Mouse (Mus musculus): ENCODE measurements around the gene Taz. TPM values are rescaled to one million over a fixed set of nuclear protein-coding genes. Genes with fewer than 3 reads are reported as not detected.

Taz gene
- polyA plus RNA-seq, 1 experiment from 2014 or later: 25.4 TPM

DNA sequence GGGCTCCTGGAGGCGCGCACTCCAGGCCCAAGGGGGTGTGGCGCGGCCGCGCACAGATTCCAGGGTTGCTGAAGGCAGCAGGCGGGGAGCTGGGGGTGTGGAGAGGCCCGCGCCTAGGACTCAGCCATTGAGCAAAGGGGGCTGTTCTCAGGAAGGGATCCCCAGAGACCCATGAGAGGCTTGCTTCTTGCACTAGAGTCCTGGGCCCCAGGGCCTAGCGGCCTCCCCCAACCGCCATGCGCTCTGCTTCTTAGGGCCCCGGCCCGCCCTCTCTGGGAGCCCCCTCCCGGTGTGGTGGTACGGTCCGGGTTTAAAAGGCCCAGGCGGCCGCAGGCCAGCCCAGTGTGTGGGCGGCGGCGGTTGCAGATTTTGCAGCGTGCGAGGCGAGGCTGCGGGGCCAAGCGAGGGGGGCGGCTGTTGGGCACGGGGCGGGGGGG lies 47.0 kb downstream of the Taz start, which contains the start of gene Plxna3:
Gene Plxna3, plus strand, starts transcription at position 342 of the 437 bp plus-strand sequence.
- Histone ChIP-seq H3K4me3 (replicated peaks) (peak within 1 kb of the TSS; percentile 48), H3K36me3 (no peaks in the 10 kb centered on the region), H3K27me3 (no peaks in the 10 kb centered on the region), H3K4me1 (replicated peaks) (peaks cover 27% of the 10 kb centered on the region), H3K4me2 (peak within 1 kb of the TSS; percentile 61), H3K27ac (no peak within 1 kb of the TSS; the same call in 1 of the 2 replicates), H3K9me3 (replicated peaks) (no peaks in the 10 kb centered on the region), H3K9ac (peak within 1 kb of the TSS; percentile 52)
- 16% methylated on average over 29 of the region's 30 CpGs for WGBS (ENCODE audit: insufficient replicate concordance)
- peak; percentile 87 for ATAC-seq (ENCODE audit: low read depth)
- peak; percentile 54 for DNase-seq

DNA sequence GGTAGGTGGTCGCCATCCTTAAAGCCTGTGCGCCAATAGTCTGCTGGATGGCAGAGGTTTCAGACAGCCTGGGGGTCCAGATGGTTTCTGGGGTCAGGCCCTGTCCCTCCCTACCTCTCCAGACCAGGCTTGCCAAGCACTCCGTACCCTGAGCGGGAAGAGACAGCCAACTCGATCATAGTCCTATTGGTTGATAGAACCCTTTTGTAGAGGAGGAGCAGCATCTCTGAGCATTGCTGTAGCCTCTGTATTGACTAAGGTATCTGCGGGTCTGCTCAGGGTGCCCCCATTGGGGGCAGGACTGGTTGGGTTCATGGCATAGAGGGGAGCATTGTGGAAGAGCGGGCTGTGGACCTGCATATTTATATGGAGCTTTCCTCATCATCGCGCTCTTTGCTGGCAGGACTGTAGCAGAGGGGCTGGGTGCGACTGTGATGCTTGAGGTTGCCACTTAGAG lies 47.5 kb downstream of the Taz start:
- no peaks in the 10 kb centered on the region for H3K36me3 ChIP-seq
- H3K27me3 ChIP-seq: no peaks in the 10 kb centered on the region
- H3K4me2 ChIP-seq: peak overlapping the region; percentile 61
- no peak overlapping the region for H3K27ac ChIP-seq
- 24% methylated on average over 10 of the region's 10 CpGs for WGBS (ENCODE audit: insufficient replicate concordance)
- ATAC-seq (ENCODE audit: low read depth) (peak; percentile 9), DNase-seq (no peak)
- peak overlapping the region; percentile 33; the same call in 1 of the 2 replicates for H3K9ac ChIP-seq
- H3K4me3 ChIP-seq (replicated peaks): peak overlapping the region; percentile 48
- H3K4me1 ChIP-seq (replicated peaks): peaks cover 27% of the 10 kb centered on the region
- no peaks in the 10 kb centered on the region for H3K9me3 ChIP-seq (replicated peaks)

DNA sequence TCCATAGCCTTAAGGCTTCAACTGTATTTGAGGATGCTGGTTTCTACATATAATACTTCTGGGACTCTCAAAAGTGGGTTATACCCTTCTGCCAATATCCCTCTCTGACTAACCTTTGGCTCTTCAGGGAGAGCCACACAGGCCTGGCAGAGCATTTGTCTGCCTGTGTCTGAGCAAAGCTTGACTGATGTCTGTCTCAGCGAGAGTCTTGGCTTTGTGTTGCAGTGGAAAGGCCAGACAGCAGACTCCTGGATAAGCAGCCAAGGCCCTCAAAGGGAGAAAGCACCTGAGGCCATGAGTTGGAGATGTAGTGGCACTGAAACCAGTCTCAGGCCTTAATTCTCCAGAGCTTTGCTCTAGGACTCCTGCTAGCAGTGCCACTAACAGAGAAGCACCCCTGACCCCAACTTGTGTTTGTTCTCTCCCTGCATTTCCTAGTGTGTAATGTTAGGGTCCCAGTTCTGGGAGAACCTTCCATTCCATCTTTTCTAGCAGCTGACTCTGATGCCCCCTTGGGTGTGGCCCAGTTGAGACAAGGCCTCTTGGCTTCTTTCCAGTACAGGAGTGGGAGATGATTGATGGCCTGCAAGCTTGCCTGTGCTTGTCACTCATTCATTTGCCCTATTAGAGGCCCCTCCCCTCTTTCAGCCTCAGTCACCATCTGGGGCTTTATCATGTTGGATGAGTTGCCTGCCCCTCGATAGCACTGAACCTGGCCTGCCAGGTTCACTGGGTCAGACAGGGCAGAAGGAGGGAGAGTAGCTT lies 48.6 kb downstream of the Taz start:
- peaks cover 27% of the 10 kb centered on the region for H3K4me1 ChIP-seq (replicated peaks)
- H3K4me3 ChIP-seq (replicated peaks): no peak overlapping the region
- DNase-seq (no peak), ATAC-seq (ENCODE audit: low read depth) (no peak)
- WGBS (ENCODE audit: insufficient replicate concordance): 36% methylated on average over 2 of the region's 2 CpGs
- H3K4me2 ChIP-seq: peak overlapping the region; percentile 61; the same call in 1 of the 2 replicates
- no peaks in the 10 kb centered on the region for H3K27me3 ChIP-seq
- H3K27ac ChIP-seq: no peak overlapping the region
- no peaks in the 10 kb centered on the region for H3K9me3 ChIP-seq (replicated peaks)
- H3K9ac ChIP-seq: no peak overlapping the region
- H3K36me3 ChIP-seq: no peaks in the 10 kb centered on the region

Small RNA genes lying within 50 kb of the gene (microRNA-seq; reads per million reads assigned to microRNA genes)
- gene Mir7091 (2.9 reads per million, percentile 3 among the genes with 10 or more reads in this experiment), gene Mir7092 (1.2 reads per million)

Other genes starting within 250 kb of the Taz start
- gene Opn1mw, start 154.4 kb upstream of the Taz start, polyA plus RNA-seq (2015; fragmentation: Nextera tagmentation; extraction: Ambion mirVana): not detected in 2 replicates
- 6.2 and 6.8 TPM in 2 replicates for gene Mecp2, start 146.5 kb upstream of the Taz start, polyA plus RNA-seq (2015; fragmentation: Nextera tagmentation; extraction: Ambion mirVana)
- not detected in 2 replicates for gene Tex28, start 114.1 kb upstream of the Taz start, polyA plus RNA-seq (2015; fragmentation: Nextera tagmentation; extraction: Ambion mirVana)
- gene Tktl1, start 104.7 kb upstream of the Taz start, polyA plus RNA-seq (2015; fragmentation: Nextera tagmentation; extraction: Ambion mirVana): not detected in 2 replicates
- gene Flna, start 32.1 kb upstream of the Taz start, polyA plus RNA-seq (2015; fragmentation: Nextera tagmentation; extraction: Ambion mirVana): 38.9 and 43.6 TPM in 2 replicates
- 11.5 and 11.8 TPM in 2 replicates for gene Emd, start 27.2 kb upstream of the Taz start, polyA plus RNA-seq (2015; fragmentation: Nextera tagmentation; extraction: Ambion mirVana)
- 609 and 656 TPM in 2 replicates for gene Rpl10, start 11.1 kb upstream of the Taz start, polyA plus RNA-seq (2015; fragmentation: Nextera tagmentation; extraction: Ambion mirVana)
- 21.0 and 22.1 TPM in 2 replicates for gene Dnase1l1, start 425 bp downstream of the Taz start, polyA plus RNA-seq (2015; fragmentation: Nextera tagmentation; extraction: Ambion mirVana)
- gene Atp6ap1, start 15.2 kb downstream of the Taz start, polyA plus RNA-seq (2015; fragmentation: Nextera tagmentation; extraction: Ambion mirVana): 69.8 and 72.1 TPM in 2 replicates
- gene Gdi1, start 23.1 kb downstream of the Taz start, polyA plus RNA-seq (2015; fragmentation: Nextera tagmentation; extraction: Ambion mirVana): 45.7 and 49.2 TPM in 2 replicates
- 37.8 and 42.6 TPM in 2 replicates for gene Fam50a, start 31.1 kb downstream of the Taz start, polyA plus RNA-seq (2015; fragmentation: Nextera tagmentation; extraction: Ambion mirVana)
- 1.2 and 1.3 TPM in 2 replicates for gene Plxna3, start 47.2 kb downstream of the Taz start, polyA plus RNA-seq (2015; fragmentation: Nextera tagmentation; extraction: Ambion mirVana)
- gene Lage3, start 71.7 kb downstream of the Taz start, polyA plus RNA-seq (2015; fragmentation: Nextera tagmentation; extraction: Ambion mirVana): 62.2 and 71.7 TPM in 2 replicates
- gene Ubl4a, start 91.3 kb downstream of the Taz start, polyA plus RNA-seq (2015; fragmentation: Nextera tagmentation; extraction: Ambion mirVana): 39.8 and 47.2 TPM in 2 replicates
- gene Slc10a3, start 91.4 kb downstream of the Taz start, polyA plus RNA-seq (2015; fragmentation: Nextera tagmentation; extraction: Ambion mirVana): 8.2 and 8.4 TPM in 2 replicates
- 8.6 and 9.6 TPM in 2 replicates for gene Fam3a, start 111.4 kb downstream of the Taz start, polyA plus RNA-seq (2015; fragmentation: Nextera tagmentation; extraction: Ambion mirVana)
- 20.2 and 22.3 TPM in 2 replicates for gene Ikbkg, start 111.4 kb downstream of the Taz start, polyA plus RNA-seq (2015; fragmentation: Nextera tagmentation; extraction: Ambion mirVana)
- 51.6 and 54.5 TPM in 2 replicates for gene G6pdx, start 147.3 kb downstream of the Taz start, polyA plus RNA-seq (2015; fragmentation: Nextera tagmentation; extraction: Ambion mirVana)
- not detected in 2 replicates for gene Gm6880, start 199.5 kb downstream of the Taz start, polyA plus RNA-seq (2015; fragmentation: Nextera tagmentation; extraction: Ambion mirVana)

Data from liver, embryonic 13.5 days (tissue).